Mouse (Mus musculus) hindbrain, embryonic 11.5 days (tissue): ENCODE results near the gene Mrpl35. TPM values are rescaled to one million over a fixed set of nuclear protein-coding genes. Genes with fewer than 3 reads are reported as not detected.

Experiments used
- polyA plus RNA-seq: library from polyadenylated mRNA; unstranded; fragments of >200 nt; fragmentation: Nextera tagmentation; extraction: Ambion mirVana; gene quantifications from 2 replicates; pipeline ENCODE4 v1.2.1, GENCODE M21; 2014

Gene Mrpl35
- polyA plus RNA-seq, 1 experiment from 2014 or later: 58.4 TPM

Other genes starting within 250 kb of the Mrpl35 start
- 69.5 and 69.8 TPM in 2 replicates for gene Kdm3a, start 194.0 kb downstream of the Mrpl35 start, polyA plus RNA-seq
- gene Reep1, start 119.4 kb downstream of the Mrpl35 start, polyA plus RNA-seq: 75.3 and 87.5 TPM in 2 replicates
- gene Immt, start 4.4 kb upstream of the Mrpl35 start, polyA plus RNA-seq: 186 and 202 TPM in 2 replicates
- gene Ptcd3, start 81.8 kb upstream of the Mrpl35 start, polyA plus RNA-seq: 129 and 136 TPM in 2 replicates
- gene Polr1a, start 82.1 kb upstream of the Mrpl35 start, polyA plus RNA-seq: 24.0 and 27.7 TPM in 2 replicates